ENCODE assay signal across 32 mouse cellular contexts in genomic region chr3:9563562-9563961, GRCm38 (mm10). TPM values are rescaled to one million over a fixed set of nuclear protein-coding genes. Genes with fewer than 3 reads are reported as not detected.
DNase-seq lines count a peak whose midpoint lies in the region; ATAC-seq lines count a peak whose summit lies in the region.
"Had no signal": no experiment of that assay in that cellular context is flagged by ENCODE, and none has a peak within 500 bp of the region (broad histone marks: within the 10 kb centered on the region; RNA-seq: fewer than 3 reads in every experiment).

No protein-coding gene starts in this region.

- H3K4me1 ChIP-seq in forebrain, embryonic 15.5 days, result peaks cover 20% of the 10 kb centered on the region
- peaks cover 17% of the 10 kb centered on the region for H3K4me1 ChIP-seq in forebrain, embryonic 10.5 days
- H3K4me1 ChIP-seq in forebrain, embryonic 16.5 days (replicated peaks; ENCODE audit: control insufficient read depth, insufficient read depth, low read length), result peaks cover 24% of the 10 kb centered on the region

- no peak overlapping the region for H3K4me2 ChIP-seq in forebrain, embryonic 15.5 days (replicated peaks)
- no peak overlapping the region for H3K4me2 ChIP-seq in forebrain, embryonic 16.5 days (ENCODE audit: low read length)
- H3K4me2 ChIP-seq: heart, embryonic 13.5 days; hindbrain, embryonic 15.5 days; kidney, embryonic 15.5 days; lung, embryonic 15.5 days; midbrain, embryonic 13.5 days; neural tube, embryonic 13.5 days had no signal

- no peaks in the 10 kb centered on the region for H3K9me3 ChIP-seq in forebrain, embryonic 15.5 days
- H3K9me3 ChIP-seq in forebrain, embryonic 10.5 days, result no peaks in the 10 kb centered on the region
- H3K9me3 ChIP-seq in forebrain, embryonic 16.5 days (ENCODE audit: control insufficient read depth, low read length), result no peaks in the 10 kb centered on the region
- H3K9me3 ChIP-seq: heart, embryonic 13.5 days; hindbrain, embryonic 10.5 days; hindbrain, embryonic 15.5 days; kidney, embryonic 15.5 days; lung, embryonic 15.5 days; megakaryocyte, embryonic 14.5 days; midbrain, embryonic 13.5 days; neural tube, embryonic 13.5 days had no signal

- no peak for DNase-seq in forebrain, embryonic 10.5 days (ENCODE audit: extremely low spot score, low spot score)
- peak; percentile 46 for DNase-seq in lung, postnatal 14 days
- no peak for DNase-seq in thymus, postnatal 10 days (ENCODE audit: low spot score in 2 of 2)
- DNase-seq in left cerebral cortex, adult 9 months (ENCODE audit: low spot score in 2 of 2), result no peak
- DNase-seq in heart, adult 11 months, result no peak
- DNase-seq: adrenal gland, adult 8-10 months; cerebellum, adult 2 months; cerebellum, postnatal 14 days; gastrocnemius, adult 2 months; gastrocnemius, postnatal 36 days; heart, postnatal 10 days; kidney, adult 11 months; layer of hippocampus, postnatal 36 days; liver; right cerebral cortex, postnatal 4 days; thymus, adult 18-20 months; thymus, postnatal 36 days had no signal

- no peaks in the 10 kb centered on the region for H3K27me3 ChIP-seq in forebrain, embryonic 15.5 days
- no peaks in the 10 kb centered on the region for H3K27me3 ChIP-seq in forebrain, embryonic 10.5 days (ENCODE audit: poor library complexity, severe bottlenecking)
- no peaks in the 10 kb centered on the region for H3K27me3 ChIP-seq in forebrain, embryonic 16.5 days (replicated peaks; ENCODE audit: control insufficient read depth, insufficient read depth, low read length)
- H3K27me3 ChIP-seq: heart, embryonic 13.5 days; hindbrain, embryonic 15.5 days; kidney, embryonic 15.5 days; lung, embryonic 15.5 days; megakaryocyte, embryonic 14.5 days; midbrain, embryonic 13.5 days; neural tube, embryonic 13.5 days had no signal

- no peak; the same call in 1 of the 2 replicates for ATAC-seq in forebrain, embryonic 15.5 days (replicated peaks)
- ATAC-seq in forebrain, embryonic 16.5 days, result peak; percentile 44; the same call in 1 of the 2 replicates
- ATAC-seq: inflammation-experienced regulatory T-cells, adult 6 months; midbrain, embryonic 13.5 days had no signal

- 71% methylated on average over 7 of the region's 7 CpGs for WGBS in forebrain, embryonic 15.5 days
- 83% methylated on average over 7 of the region's 7 CpGs for WGBS in forebrain, embryonic 10.5 days
- whole genome bisulfite sequencing in forebrain, embryonic 16.5 days, result 63% methylated on average over 7 of the region's 7 CpGs

- 0 out of 2 replicates have a peak overlapping the region, but pooled peaks have one; percentile 16 for H3K27ac ChIP-seq in forebrain, embryonic 15.5 days (replicated peaks)
- H3K27ac ChIP-seq in forebrain, embryonic 10.5 days, result no peak overlapping the region
- H3K27ac ChIP-seq in forebrain, embryonic 16.5 days (ENCODE audit: low read length), result peak overlapping the region; percentile 0; the same call in 1 of the 2 replicates
- H3K27ac ChIP-seq: gastrocnemius, adult 2 months; hindbrain, embryonic 10.5 days; hindbrain, embryonic 15.5 days; kidney, embryonic 15.5 days; layer of hippocampus, adult 2 months; liver, embryonic 14.5 days; lung, embryonic 15.5 days; midbrain, embryonic 13.5 days; stomach, postnatal 0 days had no signal

- no peak overlapping the region for H3K9ac ChIP-seq in forebrain, embryonic 15.5 days (replicated peaks)
- H3K9ac ChIP-seq in forebrain, embryonic 16.5 days (replicated peaks; ENCODE audit: low read depth, low read length), result no peak overlapping the region
- H3K9ac ChIP-seq: heart, embryonic 13.5 days; hindbrain, embryonic 15.5 days; kidney, embryonic 15.5 days; liver, embryonic 14.5 days; lung, embryonic 15.5 days; midbrain, embryonic 13.5 days; neural tube, embryonic 13.5 days had no signal

- H3K4me3 ChIP-seq in forebrain, embryonic 15.5 days, result no peak overlapping the region
- no peak overlapping the region for H3K4me3 ChIP-seq in forebrain, embryonic 10.5 days
- no peak overlapping the region for H3K4me3 ChIP-seq in forebrain, embryonic 16.5 days (replicated peaks; ENCODE audit: low read length)
- H3K4me3 ChIP-seq: erythroblast, embryonic 14.5 days; gastrocnemius, adult 2 months; heart, embryonic 13.5 days; hindbrain, embryonic 10.5 days; hindbrain, embryonic 15.5 days; kidney, embryonic 15.5 days; layer of hippocampus, adult 2 months; lung, embryonic 15.5 days; megakaryocyte, embryonic 14.5 days; midbrain, embryonic 13.5 days; neural tube, embryonic 13.5 days had no signal

- H3K36me3 ChIP-seq in forebrain, embryonic 15.5 days, result no peaks in the 10 kb centered on the region
- H3K36me3 ChIP-seq in forebrain, embryonic 10.5 days (replicated peaks), result no peaks in the 10 kb centered on the region
- no peaks in the 10 kb centered on the region for H3K36me3 ChIP-seq in forebrain, embryonic 16.5 days (ENCODE audit: control insufficient read depth, insufficient read depth)
- H3K36me3 ChIP-seq: hindbrain, embryonic 15.5 days; kidney, embryonic 15.5 days; lung, embryonic 15.5 days; midbrain, embryonic 13.5 days had no signal

RNA-seq across cellular contexts. Expression of gene Zfp704, which starts 46.3 kb away (rescaled TPM):
- polyA plus RNA-seq in forebrain, embryonic 15.5 days (2015; fragmentation: Nextera tagmentation; extraction: Ambion mirVana), result 16.1 and 17.9 TPM in 2 replicates
- 5.6 and 6.6 TPM in 2 replicates for polyA plus RNA-seq in forebrain, embryonic 10.5 days (2016; fragmentation: Nextera tagmentation; extraction: Ambion mirVana)
- polyA plus RNA-seq in forebrain, embryonic 16.5 days (2015; fragmentation: Nextera tagmentation; extraction: Ambion mirVana), result 19.4 and 19.7 TPM in 2 replicates
